Mouse (Mus musculus): ENCODE results near the gene Nubpl.
"Not testable (repeated sequence)": the region's sequence is repeated elsewhere in the genome, so short reads cannot be mapped to it uniquely, and the experiment has no call there.

Nubpl gene

GRCm38 (mm10) chr12:52097650-52098070, at the start of gene Nubpl:
Gene Nubpl (plus strand): TSS chr12:52097737.
- peak; percentile 96 to 99 for DNase-seq

GRCm38 (mm10) chr12:52049324-52049723, 48.2 kb upstream of the Nubpl start:
- no peak for DNase-seq

- DNase-seq: not testable (repeated sequence)
Observed at GRCm38 (mm10) chr12:52079296-52079695, 18.2 kb upstream of the Nubpl start.

- DNase-seq: no peak
Observed at GRCm38 (mm10) chr12:52097049-52097649, 388 bp upstream of the Nubpl start.

- DNase-seq: no peak
Observed at GRCm38 (mm10) chr12:52120276-52120675, 22.7 kb downstream of the Nubpl start.

- peak; percentile 3 to 4 for DNase-seq
Observed at GRCm38 (mm10) chr12:52126407-52126806, 28.9 kb downstream of the Nubpl start.

- no peak for DNase-seq
Observed at GRCm38 (mm10) chr12:52129072-52129471, 31.5 kb downstream of the Nubpl start.

- peak; percentile 29 to 62 for DNase-seq
Observed at GRCm38 (mm10) chr12:52132256-52132655, 34.7 kb downstream of the Nubpl start.

GRCm38 (mm10) chr12:52138296-52138695, 40.8 kb downstream of the Nubpl start:
- no peak for DNase-seq

GRCm38 (mm10) chr12:52146639-52147038, 49.1 kb downstream of the Nubpl start:
- DNase-seq: no peak

- DNase-seq: no peak
Observed at GRCm38 (mm10) chr12:52149448-52149847, 51.9 kb downstream of the Nubpl start.

- DNase-seq: no peak
Observed at GRCm38 (mm10) chr12:52152071-52152470, 54.5 kb downstream of the Nubpl start.

- DNase-seq: no peak
Observed at GRCm38 (mm10) chr12:52154906-52155305, 57.4 kb downstream of the Nubpl start.

GRCm38 (mm10) chr12:52164414-52164813, 66.9 kb downstream of the Nubpl start:
- DNase-seq: no peak

- DNase-seq: no peak
Observed at GRCm38 (mm10) chr12:52186205-52186793, 88.8 kb downstream of the Nubpl start.

GRCm38 (mm10) chr12:52186963-52187590, 89.5 kb downstream of the Nubpl start:
- no peak for DNase-seq

GRCm38 (mm10) chr12:52198471-52198870, 100.9 kb downstream of the Nubpl start:
- DNase-seq: no peak

GRCm38 (mm10) chr12:52209121-52209610, 111.6 kb downstream of the Nubpl start:
- DNase-seq: no peak

- DNase-seq: no peak
Observed at GRCm38 (mm10) chr12:52211144-52211543, 113.6 kb downstream of the Nubpl start.

GRCm38 (mm10) chr12:52214837-52215236, 117.3 kb downstream of the Nubpl start:
- no peak for DNase-seq

- no peak for DNase-seq
Observed at GRCm38 (mm10) chr12:52224954-52225353, 127.4 kb downstream of the Nubpl start.

GRCm38 (mm10) chr12:52228746-52229145, 131.2 kb downstream of the Nubpl start:
- DNase-seq: no peak

- DNase-seq: not testable (repeated sequence)
Observed at GRCm38 (mm10) chr12:52231929-52232328, 134.4 kb downstream of the Nubpl start.

- no peak for DNase-seq
Observed at GRCm38 (mm10) chr12:52242712-52243111, 145.2 kb downstream of the Nubpl start.
